Mouse (Mus musculus): Measurements from ENCODE around the gene Slc9a1.

DNA sequence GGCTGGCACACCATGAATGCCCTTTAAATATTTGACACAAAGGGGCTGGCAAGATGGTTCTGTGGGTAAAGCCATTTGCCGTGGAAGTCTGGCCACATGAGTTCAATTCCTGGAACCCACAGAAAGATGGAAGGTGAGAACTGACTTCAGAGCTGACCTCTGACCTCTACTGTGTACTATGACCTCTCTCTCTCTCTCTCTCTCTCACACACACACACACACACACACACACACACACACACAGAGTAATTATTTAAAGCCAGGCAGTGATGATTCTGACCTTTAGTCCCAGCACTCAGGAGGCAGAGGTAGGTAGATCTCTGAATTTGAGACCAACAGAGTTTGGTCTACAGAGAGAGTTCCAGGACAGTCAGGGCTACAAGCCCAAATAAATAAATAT lies 90.5 kb downstream of the Slc9a1 start:
- TF ChIP-seq POLR2A (IDR thresholded peaks at IDR 0.05; ENCODE audit: insufficient read depth, low read depth, low read length) = no peak
- no peak for TF ChIP-seq CTCF (IDR thresholded peaks at IDR 0.05; ENCODE audit: insufficient read depth, low read depth, low read length)
